Mouse (Mus musculus) forebrain, embryonic 16.5 days (tissue): ENCODE measurements around the gene E130114P18Rik. TPM values are rescaled to one million over a fixed set of nuclear protein-coding genes. Genes with fewer than 3 reads are reported as not detected.
A peak's percentile ranks its signal among the peaks of the same experiment; 100 is the strongest.

Experiments
- ATAC-seq: fragments of 200-750 bp; cut with Nextera tagmentation; 2 replicates; pipeline ENCODE4 v1.8.0; 2017; ENCODE audit warnings: mild to moderate bottlenecking, moderate library complexity
- H3K27ac ChIP-seq: fragments of 300-500 bp; sonication (generic); 2 replicates; pipeline ENCODE4 v1.5.1; 2014; ENCODE audit warnings: low read length, control low read depth
- H3K27me3 ChIP-seq: fragments of 300-500 bp; sonication (generic); replicated peaks from 2 replicates; pipeline ENCODE4 v1.6.1; 2014; ENCODE audit warnings: low read length; ENCODE audit not compliant: control insufficient read depth, insufficient read depth
- H3K36me3 ChIP-seq: fragments of 300-500 bp; sonication (generic); 2 replicates; pipeline ENCODE4 v1.6.1; 2014; ENCODE audit not compliant: control insufficient read depth, insufficient read depth
- H3K4me1 ChIP-seq: fragments of 300-500 bp; sonication (generic); replicated peaks from 2 replicates; pipeline ENCODE4 v1.6.1; 2014; ENCODE audit warnings: low read length; ENCODE audit not compliant: control insufficient read depth, insufficient read depth
- H3K4me2 ChIP-seq: fragments of 300-500 bp; sonication (generic); 2 replicates; pipeline ENCODE4 v1.6.1; 2014; ENCODE audit warnings: mild to moderate bottlenecking, low read length, control low read depth
- H3K4me3 ChIP-seq: fragments of 300-500 bp; sonication (generic); replicated peaks from 2 replicates; pipeline ENCODE4 v1.5.1; 2014; ENCODE audit warnings: mild to moderate bottlenecking, low read length, control low read depth
- H3K9ac ChIP-seq: fragments of 300-500 bp; sonication (generic); replicated peaks from 2 replicates; pipeline ENCODE4 v1.6.1; 2014; ENCODE audit warnings: low read depth, low read length, control low read depth
- H3K9me3 ChIP-seq: fragments of 300-500 bp; sonication (generic); 2 replicates; pipeline ENCODE4 v1.6.1; 2016; ENCODE audit warnings: low read length; ENCODE audit not compliant: control insufficient read depth
- WGBS: fragments of 180-500 bp; shearing (Covaris S2); extraction: QIAGEN DNeasy Blood & Tissue Kit; methylation state at CpG from one replicate; pipeline ENCODE4 v1.1.7; 2014; 5-methylcytosine and 5-hydroxymethylcytosine counted together
- polyA plus RNA-seq: library from polyadenylated mRNA; unstranded; fragments of >200 nt; fragmentation: Nextera tagmentation; extraction: Ambion mirVana; gene quantifications from 2 replicates; pipeline ENCODE4 v1.2.1, GENCODE M21; 2015

The E130114P18Rik gene
- polyA plus RNA-seq, 1 experiment from 2014 or later = 31.0 TPM

- 95% methylated on average over 3 of the region's 3 CpGs for WGBS
- H3K9me3 ChIP-seq = no peaks in the 10 kb centered on the region
- H3K36me3 ChIP-seq = no peaks in the 10 kb centered on the region
- H3K4me2 ChIP-seq = no peak overlapping the region
- no peak overlapping the region for H3K4me3 ChIP-seq
- H3K9ac ChIP-seq = no peak overlapping the region
- no peak for ATAC-seq
- H3K4me1 ChIP-seq = peaks cover 9% of the 10 kb centered on the region
- H3K27me3 ChIP-seq = no peaks in the 10 kb centered on the region
- no peak overlapping the region for H3K27ac ChIP-seq
Measured at GRCm38 (mm10) chr4:97640385-97640784, 137.5 kb downstream of the E130114P18Rik start.

- Histone ChIP-seq H3K36me3 (no peaks in the 10 kb centered on the region), H3K27me3 (no peaks in the 10 kb centered on the region), H3K27ac (no peak overlapping the region; the same call in 1 of the 2 replicates), H3K4me2 (no peak overlapping the region), H3K4me1 (peaks cover 12% of the 10 kb centered on the region), H3K9ac (no peak overlapping the region), H3K9me3 (no peaks in the 10 kb centered on the region), H3K4me3 (no peak overlapping the region)
- ATAC-seq = 0 out of 2 replicates have a peak, but pooled peaks have one; percentile 16
- WGBS = 97% methylated on average over 1 of the region's 1 CpGs
Measured at GRCm38 (mm10) chr4:97636569-97636968, 141.3 kb downstream of the E130114P18Rik start.

GRCm38 (mm10) chr4:97635757-97636292 is 142.1 kb downstream of the E130114P18Rik start:
- peak overlapping the region; percentile 58 for H3K27ac ChIP-seq
- ATAC-seq = peak; percentile 51; the same call in 1 of the 2 replicates
- H3K9me3 ChIP-seq = no peaks in the 10 kb centered on the region

GRCm38 (mm10) chr4:97635296-97635755 is 142.6 kb downstream of the E130114P18Rik start:
- H3K4me2 ChIP-seq = no peak overlapping the region
- no peaks in the 10 kb centered on the region for H3K27me3 ChIP-seq
- H3K4me1 ChIP-seq = peaks cover 12% of the 10 kb centered on the region
- WGBS = 23% methylated on average over 6 of the region's 6 CpGs
- H3K9me3 ChIP-seq = no peaks in the 10 kb centered on the region
- no peak overlapping the region for H3K4me3 ChIP-seq
- ATAC-seq = peak; percentile 68
- H3K9ac ChIP-seq = no peak overlapping the region
- peak overlapping the region; percentile 11; the same call in 1 of the 2 replicates for H3K27ac ChIP-seq
- no peaks in the 10 kb centered on the region for H3K36me3 ChIP-seq

More at GRCm38 (mm10) chr4:97635757-97636292, 142.1 kb downstream of the E130114P18Rik start:
- no peak overlapping the region for H3K9ac ChIP-seq
- H3K27me3 ChIP-seq = no peaks in the 10 kb centered on the region
- no peak overlapping the region for H3K4me2 ChIP-seq
- peaks cover 12% of the 10 kb centered on the region for H3K4me1 ChIP-seq
- 33% methylated on average over 1 of the region's 1 CpGs for WGBS
- no peak overlapping the region for H3K4me3 ChIP-seq
- H3K36me3 ChIP-seq = no peaks in the 10 kb centered on the region

- peak; percentile 80 for ATAC-seq
- Histone ChIP-seq H3K9ac (no peak overlapping the region), H3K27me3 (no peaks in the 10 kb centered on the region), H3K27ac (no peak overlapping the region), H3K4me3 (no peak overlapping the region), H3K4me1 (peaks cover 14% of the 10 kb centered on the region), H3K9me3 (no peaks in the 10 kb centered on the region), H3K36me3 (no peaks in the 10 kb centered on the region), H3K4me2 (no peak overlapping the region)
- 26% methylated on average over 14 of the region's 14 CpGs for WGBS
Measured at GRCm38 (mm10) chr4:97628881-97629605, 148.8 kb downstream of the E130114P18Rik start.

GRCm38 (mm10) chr4:97626002-97626720 is 151.7 kb downstream of the E130114P18Rik start:
- ATAC-seq = no peak
- Histone ChIP-seq H3K4me1 (peaks cover 14% of the 10 kb centered on the region), H3K4me2 (no peak overlapping the region), H3K36me3 (no peaks in the 10 kb centered on the region), H3K9me3 (no peaks in the 10 kb centered on the region), H3K4me3 (no peak overlapping the region), H3K9ac (no peak overlapping the region), H3K27me3 (no peaks in the 10 kb centered on the region), H3K27ac (0 out of 2 replicates have a peak overlapping the region, but pooled peaks have one; percentile 21)
- 17% methylated on average over 16 of the region's 16 CpGs for WGBS

- Histone ChIP-seq H3K9ac (no peak overlapping the region), H3K27ac (no peak overlapping the region), H3K4me2 (no peak overlapping the region), H3K9me3 (no peaks in the 10 kb centered on the region), H3K4me1 (peaks cover 18% of the 10 kb centered on the region), H3K27me3 (no peaks in the 10 kb centered on the region), H3K4me3 (no peak overlapping the region), H3K36me3 (no peaks in the 10 kb centered on the region)
- ATAC-seq = no peak
- WGBS = 84% methylated on average over 5 of the region's 5 CpGs
Measured at GRCm38 (mm10) chr4:97623165-97623564, 154.7 kb downstream of the E130114P18Rik start.

- Histone ChIP-seq H3K9me3 (no peaks in the 10 kb centered on the region), H3K4me1 (peaks cover 20% of the 10 kb centered on the region), H3K36me3 (no peaks in the 10 kb centered on the region), H3K4me2 (no peak overlapping the region), H3K27me3 (no peaks in the 10 kb centered on the region), H3K27ac (no peak overlapping the region), H3K4me3 (no peak overlapping the region), H3K9ac (no peak overlapping the region)
- no peak for ATAC-seq
- 78% methylated on average over 4 of the region's 4 CpGs for WGBS
Measured at GRCm38 (mm10) chr4:97621731-97622130, 156.1 kb downstream of the E130114P18Rik start.

- Histone ChIP-seq H3K27ac (no peak overlapping the region), H3K4me2 (no peak overlapping the region), H3K4me1 (peaks cover 10% of the 10 kb centered on the region), H3K36me3 (no peaks in the 10 kb centered on the region), H3K9ac (no peak overlapping the region), H3K27me3 (no peaks in the 10 kb centered on the region), H3K9me3 (no peaks in the 10 kb centered on the region), H3K4me3 (no peak overlapping the region)
- whole genome bisulfite sequencing = 89% methylated on average over 1 of the region's 1 CpGs
- ATAC-seq = no peak
Measured at GRCm38 (mm10) chr4:97620409-97620808, 157.5 kb downstream of the E130114P18Rik start.
